Mouse (Mus musculus): ENCODE measurements around the gene Slc11a2.
"Not testable (repeated sequence)": the region's sequence is repeated elsewhere in the genome, so short reads cannot be mapped to it uniquely, and the experiment has no call there.

Slc11a2 gene

DNA sequence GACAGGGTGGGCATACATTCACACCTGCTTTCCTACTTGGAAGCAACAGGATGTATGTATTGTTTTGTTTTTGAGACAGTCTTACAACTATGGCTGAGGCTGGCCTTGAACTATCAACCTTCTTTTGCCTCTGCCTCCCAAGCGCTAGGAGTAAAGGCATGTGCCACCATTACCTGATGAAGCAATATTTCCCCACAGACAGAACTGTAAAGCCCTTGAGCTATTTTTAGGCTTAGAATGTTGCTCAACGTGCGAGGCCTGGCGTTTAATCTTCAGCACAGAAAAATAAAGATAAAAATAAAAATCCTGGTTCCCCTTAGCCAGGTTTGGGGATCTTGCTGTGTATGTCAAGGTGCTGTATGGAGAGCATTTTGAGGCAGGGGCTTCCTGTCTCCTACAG, 11.2 kb upstream of the Slc11a2 start:
- no peak for DNase-seq (ENCODE audit: low spot score in 2 of 2)

DNA sequence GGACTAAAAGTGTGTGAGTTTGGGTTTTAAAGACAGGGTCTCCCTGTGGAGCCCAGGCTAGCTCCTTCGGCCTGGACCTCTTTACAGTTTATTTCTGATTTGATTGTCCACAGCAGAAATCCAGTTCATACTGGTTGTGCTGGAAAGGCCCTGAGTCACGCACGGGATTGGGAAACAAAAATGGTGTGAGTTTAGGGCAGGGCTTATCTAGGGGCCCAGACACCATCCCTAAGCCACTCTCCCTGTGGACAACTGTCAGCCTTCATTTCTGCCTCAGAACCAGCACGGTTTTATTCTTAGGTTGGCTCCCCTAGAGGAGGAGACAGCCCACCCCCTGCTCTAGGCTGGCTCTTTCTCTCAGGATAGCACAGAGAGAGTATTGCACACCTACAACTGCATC, 8.4 kb upstream of the Slc11a2 start:
- DNase-seq (ENCODE audit: low spot score in 2 of 2), result no peak

DNA sequence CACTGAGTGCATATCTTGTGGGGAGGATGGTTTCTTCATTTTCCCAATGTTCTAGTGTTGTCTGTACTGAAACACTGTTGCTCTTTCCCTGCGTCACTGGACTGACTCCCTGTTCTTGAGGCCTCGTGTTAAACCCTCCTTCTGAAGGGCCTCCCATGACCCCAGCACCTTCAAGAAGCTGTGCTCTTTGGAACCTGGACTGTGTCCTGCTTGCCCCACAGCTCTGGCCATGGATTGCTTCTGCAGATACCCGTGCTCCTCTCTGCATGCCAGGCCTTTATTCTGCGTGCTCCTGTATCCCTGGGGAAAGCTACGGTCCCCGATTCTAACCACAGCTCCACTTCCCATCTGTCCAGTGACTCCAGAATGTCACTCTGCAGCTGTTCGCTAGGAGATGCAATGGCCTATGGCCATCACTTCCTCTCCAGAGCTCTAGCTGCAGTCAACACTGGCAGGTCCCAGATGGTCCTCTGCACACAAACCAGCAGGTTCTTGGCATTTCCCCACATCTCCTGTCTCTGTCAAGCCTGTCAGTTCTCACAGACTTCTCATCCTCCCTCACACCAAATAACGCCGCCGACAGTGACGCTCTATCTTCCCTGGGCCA, 5.2 kb upstream of the Slc11a2 start:
- no peak for DNase-seq (ENCODE audit: low spot score in 2 of 2)

DNA sequence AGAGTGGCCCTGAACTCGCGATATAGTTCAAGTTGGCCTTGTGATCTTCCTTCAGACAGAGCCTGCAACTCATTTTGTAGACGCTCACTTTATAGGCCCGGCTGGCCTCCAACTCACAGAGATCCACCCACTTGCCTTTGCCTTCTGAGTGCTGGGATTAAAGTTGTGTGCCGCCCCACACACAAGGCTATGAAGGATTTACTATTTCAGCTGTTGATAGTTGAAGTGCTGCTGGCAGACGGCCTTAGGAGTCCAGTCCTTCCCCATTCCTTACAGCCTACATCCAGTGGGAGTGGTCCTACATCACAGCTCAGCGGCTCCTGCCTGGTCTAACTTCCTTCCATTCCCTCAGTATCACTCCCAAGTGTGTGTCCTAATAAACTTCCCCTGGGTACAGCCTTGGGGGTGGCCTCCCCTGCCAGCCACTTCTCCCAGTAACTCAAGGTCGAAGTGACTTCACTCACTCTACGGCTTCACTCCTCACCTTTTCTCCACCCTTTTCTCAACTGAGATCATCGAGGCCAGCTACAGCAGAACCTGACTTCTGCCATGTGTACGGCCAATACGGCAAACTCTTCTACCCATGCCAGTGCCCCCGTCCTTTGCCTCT, 3.5 kb upstream of the Slc11a2 start:
- peak in 1 of 2 experiments; percentile 45 for DNase-seq (ENCODE audit: low spot score in 2 of 2)

DNA sequence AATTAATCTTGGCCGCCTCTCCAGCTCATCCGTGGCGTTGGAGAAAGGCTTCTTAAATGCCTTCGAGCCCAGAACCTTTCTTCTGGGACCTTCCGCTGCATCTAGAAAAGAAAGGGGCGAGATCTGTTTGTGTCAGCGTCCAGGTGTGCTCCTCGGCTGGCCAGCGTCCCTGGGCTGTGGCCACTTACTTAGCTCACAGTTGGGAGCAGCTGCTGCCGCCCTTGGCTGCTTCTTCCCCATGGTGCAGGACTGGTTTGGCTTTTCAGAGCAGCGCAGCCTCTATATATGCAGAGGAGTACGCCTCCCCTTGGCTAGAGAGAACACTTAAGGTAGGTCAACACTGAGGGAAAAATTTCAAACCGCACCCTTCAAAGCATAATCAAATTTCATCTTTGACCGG, 956 bp downstream of the Slc11a2 start:
- no peak for DNase-seq (ENCODE audit: low spot score in 2 of 2)

DNA sequence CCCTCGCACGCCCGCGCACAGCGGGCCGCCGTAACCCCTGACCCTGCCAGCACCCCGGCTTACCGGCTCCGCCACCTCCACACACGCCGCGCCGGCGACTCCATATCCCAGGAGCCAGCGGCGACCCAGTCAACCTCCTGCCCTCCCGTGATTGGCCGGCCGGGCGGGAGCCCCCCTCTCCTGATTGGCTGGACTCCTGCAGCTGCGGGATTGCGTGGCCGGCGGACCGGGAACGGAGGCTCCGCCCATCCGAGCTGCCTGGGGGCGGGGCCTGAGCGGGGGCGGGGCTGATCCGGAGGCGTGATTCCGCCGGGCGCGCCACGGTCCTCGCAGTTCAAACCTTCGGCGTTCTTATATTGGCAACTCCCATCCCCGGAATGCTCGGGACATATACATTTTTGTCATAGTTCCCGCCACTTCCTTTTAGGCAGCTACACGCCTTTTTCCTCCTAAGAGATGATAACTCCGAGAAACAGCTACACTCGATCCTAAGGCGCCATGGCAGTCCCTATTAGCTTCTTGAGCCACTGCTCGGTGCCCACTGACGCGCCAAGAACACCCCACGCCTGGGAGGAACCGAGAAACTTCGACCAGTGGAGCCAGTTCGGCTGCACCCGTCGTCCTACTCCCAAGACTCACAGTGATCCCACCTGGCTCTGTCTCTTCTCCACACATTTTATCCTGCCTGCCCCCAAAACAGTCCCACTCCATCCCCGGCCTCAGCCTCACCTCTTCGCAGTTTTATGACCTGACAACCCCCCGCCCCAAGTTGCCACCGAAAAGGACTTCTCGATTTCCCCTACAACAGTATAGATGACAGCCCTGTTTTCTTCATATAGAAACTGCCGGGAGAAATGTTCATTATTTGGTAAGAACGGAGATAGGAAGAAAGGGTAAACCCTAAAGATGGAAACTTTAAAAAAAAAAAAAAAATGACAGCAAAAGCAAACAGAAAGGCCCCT, 1.7 kb downstream of the Slc11a2 start:
- peak; percentile 94 to 97 for DNase-seq (ENCODE audit: low spot score in 2 of 2)

DNA sequence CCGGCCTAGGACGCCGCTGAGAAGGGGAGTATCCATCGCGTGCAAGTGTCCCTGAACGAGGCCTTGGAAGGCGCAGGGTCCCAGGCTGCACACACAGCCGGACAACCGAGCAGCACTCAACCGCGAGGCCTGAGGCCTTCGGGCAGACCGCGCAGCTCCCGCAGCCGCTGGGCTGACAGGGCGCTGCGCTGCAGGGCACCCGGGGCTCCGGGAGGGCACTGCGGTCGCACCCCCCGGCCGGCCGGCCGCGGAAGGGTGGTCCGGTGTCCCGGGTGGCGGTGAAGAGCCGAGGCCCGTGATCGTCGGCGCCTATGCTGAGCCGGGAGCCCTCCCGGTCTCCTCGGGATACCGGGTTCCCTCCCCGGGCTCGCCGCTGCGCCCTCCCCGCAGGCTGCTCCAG, 2.4 kb downstream of the Slc11a2 start:
- DNase-seq (ENCODE audit: low spot score in 2 of 2), result no peak

DNA sequence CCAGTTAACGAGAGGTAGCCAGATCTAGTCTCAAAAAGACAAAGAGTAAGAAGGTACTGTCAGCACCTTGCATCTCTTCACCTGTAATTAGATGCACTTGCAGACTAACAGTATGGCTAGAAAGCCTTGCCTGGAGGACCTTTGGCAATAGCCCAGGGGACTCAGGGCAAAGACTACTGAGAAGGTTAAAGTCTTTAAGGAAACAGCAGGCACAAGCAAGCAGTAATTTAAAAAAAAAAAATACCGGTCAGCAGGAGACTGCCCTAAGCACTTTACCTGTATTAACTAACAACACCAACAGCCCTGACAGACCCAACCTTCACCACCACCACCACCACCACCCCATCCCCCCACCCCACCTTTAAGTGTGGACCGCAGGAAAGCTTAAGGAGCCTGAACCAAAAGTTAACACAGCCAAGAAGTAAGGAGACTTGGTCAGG, 3.1 kb downstream of the Slc11a2 start, which contains the start of gene Gm5475:
Gene Gm5475 (plus strand): TSS at position 390 of the 440 bp plus-strand sequence.
- not testable (repeated sequence) for DNase-seq (ENCODE audit: low spot score in 2 of 2)

DNA sequence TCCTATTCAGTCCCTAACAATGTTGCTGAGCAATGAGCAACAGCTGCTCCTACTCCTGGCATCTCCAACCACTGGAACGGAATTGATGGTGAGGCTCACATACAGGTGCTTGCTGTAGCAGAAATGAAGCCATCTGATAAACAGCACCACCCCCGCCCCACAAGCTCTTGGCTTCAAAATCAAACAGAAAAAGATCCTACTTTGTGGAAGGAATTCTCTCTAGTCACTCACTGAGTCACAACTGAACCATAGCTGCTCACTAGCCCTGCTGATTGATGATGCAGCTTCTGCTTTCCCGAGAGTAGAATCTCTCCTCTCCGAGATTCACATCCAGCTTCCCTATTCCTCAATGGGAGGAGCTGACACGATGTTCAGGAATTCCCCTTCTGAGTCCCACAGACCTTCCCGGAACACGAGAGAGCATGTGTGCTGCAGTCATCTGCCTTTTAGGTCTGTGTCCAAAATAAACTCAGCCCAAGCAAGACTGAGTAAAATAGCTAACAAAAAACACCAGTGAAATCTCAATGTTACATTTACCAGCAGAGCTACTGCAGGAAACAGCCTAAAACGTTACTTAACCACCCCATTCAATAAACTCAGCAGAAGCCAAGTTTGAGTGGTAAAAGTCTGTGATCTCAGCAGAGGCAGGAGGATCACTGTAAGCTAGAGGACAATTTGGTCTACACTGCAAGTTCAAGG, 3.7 kb downstream of the Slc11a2 start:
- DNase-seq (ENCODE audit: low spot score in 2 of 2), result no peak

DNA sequence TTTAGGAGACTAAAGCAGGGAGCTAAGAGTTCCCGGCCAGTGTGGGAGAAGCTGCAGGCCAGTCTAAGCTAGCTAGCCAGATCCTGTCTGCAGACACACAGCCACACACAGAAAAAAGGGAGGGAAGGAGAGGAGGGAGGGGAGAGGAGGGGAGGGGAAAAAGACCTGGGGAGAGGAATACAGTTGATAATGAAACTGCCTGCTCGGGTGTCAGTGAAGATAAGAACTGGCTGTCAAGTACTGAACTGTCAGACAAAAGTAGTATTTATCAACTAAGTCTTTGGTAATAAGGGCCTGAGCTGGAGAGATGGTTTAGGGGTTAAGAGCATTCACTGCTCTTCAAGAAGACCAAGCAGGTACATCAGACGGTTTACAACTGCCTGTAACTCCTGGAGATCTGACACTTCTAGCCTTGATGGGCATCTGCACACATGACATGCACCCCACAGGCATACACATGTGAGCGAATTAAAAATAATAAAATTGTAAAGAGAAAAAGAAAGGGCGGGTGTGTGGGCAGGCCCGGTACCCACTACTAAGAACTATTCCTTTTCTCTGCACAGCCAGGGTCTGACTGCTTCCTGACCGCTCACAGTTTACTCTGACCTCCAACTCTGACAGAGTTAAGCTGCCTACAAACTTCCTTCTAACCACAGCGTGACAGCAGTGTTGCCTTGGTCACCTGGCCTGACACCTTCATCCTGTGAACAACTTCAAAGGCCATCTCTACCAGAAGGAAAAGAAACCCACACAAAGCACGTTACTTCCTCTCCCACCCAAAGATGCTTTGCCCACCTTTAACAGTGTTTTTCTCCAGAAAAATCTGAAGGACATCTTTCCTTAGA, 4.7 kb downstream of the Slc11a2 start:
- no peak for DNase-seq (ENCODE audit: low spot score in 2 of 2)

DNA sequence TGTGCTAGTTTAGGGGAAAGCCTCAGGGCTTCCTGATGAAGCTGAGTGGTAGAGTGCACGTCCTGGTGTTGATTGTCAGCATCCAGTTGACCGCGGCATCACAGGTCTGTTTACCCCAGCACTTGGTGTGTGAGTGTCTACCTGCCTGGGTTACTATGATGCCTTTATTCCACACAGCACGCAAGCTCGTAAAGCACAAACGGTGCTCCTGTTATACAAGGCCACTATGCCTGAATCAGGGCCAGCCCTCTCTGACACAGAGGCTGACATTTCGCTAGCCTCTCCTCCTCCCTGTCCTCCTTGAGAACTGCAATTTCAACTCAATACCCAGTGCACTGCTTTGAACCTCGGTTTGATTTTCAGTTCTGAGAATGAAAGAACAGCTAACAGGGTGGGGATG, 5.6 kb downstream of the Slc11a2 start:
- DNase-seq (ENCODE audit: low spot score in 2 of 2), result no peak

DNA sequence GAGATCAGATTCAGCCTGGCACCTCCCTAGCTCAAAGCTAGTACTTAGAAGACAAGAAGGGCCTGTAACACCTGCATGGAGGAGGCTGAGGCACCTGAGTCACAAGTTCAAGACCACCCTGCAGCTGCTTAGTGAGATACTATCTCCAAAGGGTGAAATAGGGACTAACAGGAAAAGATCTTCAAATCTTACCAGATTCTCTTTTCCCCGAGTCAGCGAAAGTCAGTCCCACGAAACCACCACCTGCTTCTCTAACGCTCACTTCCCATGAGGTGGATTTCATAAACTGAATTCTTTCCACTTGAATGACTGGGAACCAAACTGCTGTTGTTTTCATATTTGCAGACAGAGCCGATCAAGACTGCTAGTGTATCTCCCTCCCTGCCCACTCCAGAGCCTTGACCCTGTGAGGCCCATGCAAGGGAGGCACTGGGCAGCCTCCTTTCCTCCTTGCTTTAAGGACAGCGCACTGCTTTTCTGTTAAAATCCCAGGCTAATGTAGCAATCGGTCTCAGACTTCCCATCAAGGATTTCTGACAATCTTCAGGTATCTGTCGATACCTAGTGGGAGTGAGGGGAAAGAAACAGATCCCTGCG, 6.9 kb downstream of the Slc11a2 start:
- DNase-seq (ENCODE audit: low spot score in 2 of 2), result no peak

DNA sequence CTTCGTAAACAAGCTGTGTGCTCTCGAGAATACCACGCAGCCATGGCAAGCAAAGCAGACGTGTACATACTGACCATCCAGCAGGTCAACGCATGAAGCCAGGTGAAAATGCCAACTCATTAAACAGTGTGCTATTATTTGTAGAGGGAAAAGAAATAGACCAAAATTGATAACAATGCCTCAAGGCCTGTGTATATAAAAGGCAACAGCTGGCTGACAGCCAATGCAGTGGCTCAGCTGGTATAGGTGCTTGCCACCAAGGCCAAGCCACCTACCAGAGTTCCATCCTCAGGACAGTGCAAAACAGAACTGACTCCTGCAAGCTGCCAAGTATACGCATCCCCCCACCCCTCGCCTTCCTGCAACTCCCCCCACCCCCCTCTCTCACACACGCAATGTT, 9.2 kb downstream of the Slc11a2 start:
- peak in 1 of 2 experiments; percentile 30 for DNase-seq (ENCODE audit: low spot score in 2 of 2)

DNA sequence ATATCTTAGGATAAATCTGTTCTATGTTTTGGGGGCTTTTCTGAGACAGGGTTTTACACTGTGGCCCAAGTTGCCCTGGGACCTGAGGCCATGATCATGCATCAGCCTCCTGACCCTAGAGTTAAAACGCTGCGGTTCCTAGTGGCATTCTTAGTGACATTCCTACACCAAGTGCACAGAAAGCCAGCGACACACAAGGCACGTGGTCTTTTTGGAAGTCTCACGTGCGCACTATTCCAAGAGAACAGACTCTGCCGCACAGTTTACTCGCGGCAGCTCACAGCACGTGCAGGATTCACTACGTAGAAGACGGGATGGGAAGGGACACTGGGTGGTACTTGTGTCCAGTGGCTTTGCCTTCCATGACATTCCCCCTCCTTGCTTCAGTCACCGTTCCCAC, 9.9 kb downstream of the Slc11a2 start:
- DNase-seq (ENCODE audit: low spot score in 2 of 2), result no peak

DNA sequence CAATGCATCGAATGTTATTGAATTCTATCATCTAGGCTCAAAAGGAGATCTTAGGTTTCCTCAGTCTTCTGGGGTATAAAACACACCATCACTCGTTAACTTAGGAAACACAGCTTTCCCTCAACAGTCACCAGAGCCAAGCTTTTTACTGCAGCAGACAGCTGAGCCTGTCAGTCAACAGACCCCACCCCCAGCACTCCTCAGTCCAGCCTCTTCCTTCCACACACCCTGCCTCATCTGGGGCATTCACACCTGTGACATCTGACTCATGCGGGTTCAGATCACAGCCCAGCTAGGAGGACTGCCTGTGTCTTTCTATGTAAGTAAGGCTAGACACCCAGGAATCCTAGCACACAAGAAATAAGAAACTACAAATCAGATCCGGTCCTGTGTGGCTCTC, 10.9 kb downstream of the Slc11a2 start:
- no peak for DNase-seq (ENCODE audit: low spot score in 2 of 2)

DNA sequence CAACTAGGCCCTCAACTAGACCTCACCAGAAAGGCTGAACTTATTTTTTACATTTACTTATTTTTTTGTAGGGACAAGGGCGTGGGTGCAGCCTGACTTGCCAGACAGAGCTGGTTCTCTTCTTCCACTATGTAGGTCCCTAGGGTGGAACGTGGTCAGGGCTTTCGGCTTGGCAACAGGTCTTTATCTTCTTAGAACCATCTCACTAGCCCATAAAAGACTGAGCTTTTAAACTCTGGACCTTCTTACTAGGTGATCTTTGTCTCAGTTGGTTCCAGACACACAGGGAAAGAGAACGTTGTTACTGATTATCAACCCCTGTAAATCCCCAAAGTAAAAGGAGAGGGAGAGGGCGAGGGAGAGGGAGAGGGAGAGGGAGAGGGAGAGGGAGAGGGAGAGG, 11.6 kb downstream of the Slc11a2 start:
- DNase-seq (ENCODE audit: low spot score in 2 of 2), result no peak

DNA sequence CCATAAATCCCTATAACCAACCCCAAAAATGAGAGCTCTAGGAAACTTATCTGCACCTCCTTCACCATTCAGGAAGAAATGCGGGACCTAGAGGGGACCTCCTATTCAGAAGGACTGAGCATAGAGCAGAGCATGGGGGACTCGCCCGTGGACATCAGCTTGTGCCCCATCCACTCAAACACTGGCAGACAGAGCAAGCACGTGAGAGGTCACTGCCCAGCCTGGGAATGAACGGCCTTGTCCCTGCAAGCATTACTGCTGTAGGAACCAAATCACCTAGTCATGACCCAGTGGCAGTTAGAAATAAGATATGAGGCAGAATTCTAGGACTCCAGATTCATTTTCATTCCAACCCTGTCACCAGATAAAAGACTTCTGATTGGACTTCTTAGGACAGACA, 13.1 kb downstream of the Slc11a2 start:
- DNase-seq (ENCODE audit: low spot score in 2 of 2), result no peak

DNA sequence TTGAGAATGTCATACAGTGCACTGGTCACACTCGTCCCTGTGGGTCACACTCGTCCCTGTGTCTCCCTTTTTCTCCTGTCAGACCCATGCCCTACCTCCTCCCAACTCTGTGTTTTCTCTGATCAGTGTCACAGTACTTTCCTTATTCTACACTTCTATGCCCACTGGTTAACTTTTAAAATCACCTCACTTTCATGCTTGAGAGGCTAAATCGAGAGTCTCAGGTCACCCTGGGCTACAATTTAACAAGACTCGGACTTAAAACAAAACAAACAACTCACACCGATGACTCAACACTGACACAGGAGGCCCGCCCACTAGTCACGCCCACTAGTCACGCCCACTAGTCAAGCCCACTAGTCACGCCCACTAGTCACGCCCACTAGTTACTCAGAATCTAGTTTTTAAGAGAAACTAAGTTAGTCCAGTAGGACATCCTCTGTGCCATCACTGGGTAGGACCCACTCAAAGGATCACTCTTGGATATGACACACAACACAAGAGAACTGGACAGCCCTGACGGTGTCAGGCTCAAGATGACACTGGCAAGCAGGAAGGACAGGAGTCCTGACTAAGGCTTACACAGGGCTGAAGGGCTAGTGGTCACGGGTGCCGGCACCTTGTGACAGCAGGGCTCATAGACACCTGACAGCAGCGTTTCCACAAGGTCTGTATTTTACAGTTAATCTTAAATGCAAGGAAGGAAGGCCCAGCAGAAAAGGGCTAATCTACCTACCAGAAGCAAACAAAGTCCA, 13.8 kb downstream of the Slc11a2 start:
- DNase-seq (ENCODE audit: low spot score in 2 of 2), result peak; percentile 59 to 72

DNA sequence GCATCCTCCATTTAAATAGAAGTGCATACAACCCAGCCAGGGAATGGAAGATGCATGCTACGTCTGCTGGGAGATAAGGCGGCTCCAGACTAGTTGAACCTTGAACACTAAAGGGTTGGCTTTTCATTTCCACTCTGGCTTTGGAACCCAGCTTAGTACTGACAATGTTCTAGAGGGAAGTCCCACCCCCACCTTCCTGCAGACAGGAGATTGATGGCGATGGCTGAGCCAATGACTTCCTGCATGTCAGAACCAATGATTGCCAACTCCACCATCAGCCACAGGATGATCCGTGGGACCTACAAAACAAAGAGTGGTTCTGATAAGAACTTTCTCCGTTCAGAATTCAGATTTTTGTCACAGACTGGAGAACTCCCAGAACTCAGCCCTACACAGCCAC, 18.8 kb downstream of the Slc11a2 start:
- no peak for DNase-seq (ENCODE audit: low spot score in 2 of 2)

All from urinary bladder, postnatal 36 days (tissue).